Mouse (Mus musculus): ENCODE results near the gene Wrap73.

The Wrap73 gene

GRCm38 (mm10) chr4:154142211-154143040 lies at the start of gene Wrap73:
Wrap73 (plus strand) TSS chr4:154142372.
- DNase-seq (ENCODE audit: low read depth, low spot score), result peak; percentile 84

DNA sequence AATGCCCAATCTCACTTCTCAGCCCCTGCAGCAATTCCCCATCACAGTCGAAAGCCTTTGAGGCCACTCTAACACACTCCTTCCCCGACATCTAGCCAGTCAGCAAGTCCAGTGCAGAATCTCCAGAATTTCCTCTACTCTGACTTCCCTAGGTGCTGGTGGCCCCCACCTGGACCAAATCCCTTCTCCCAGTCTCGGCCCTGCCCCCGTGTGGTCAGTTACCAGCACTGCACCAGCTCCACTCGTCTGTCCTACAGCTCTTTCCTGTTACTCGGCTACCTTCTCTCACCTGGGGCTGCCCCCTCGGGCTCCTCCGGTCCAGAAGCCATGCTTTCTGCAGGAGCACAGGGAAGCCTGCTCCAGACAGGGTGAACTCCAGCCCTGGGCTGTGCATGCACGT lies 49.0 kb upstream of the Wrap73 start:
- no peak for DNase-seq (ENCODE audit: low read depth, low spot score)

DNA sequence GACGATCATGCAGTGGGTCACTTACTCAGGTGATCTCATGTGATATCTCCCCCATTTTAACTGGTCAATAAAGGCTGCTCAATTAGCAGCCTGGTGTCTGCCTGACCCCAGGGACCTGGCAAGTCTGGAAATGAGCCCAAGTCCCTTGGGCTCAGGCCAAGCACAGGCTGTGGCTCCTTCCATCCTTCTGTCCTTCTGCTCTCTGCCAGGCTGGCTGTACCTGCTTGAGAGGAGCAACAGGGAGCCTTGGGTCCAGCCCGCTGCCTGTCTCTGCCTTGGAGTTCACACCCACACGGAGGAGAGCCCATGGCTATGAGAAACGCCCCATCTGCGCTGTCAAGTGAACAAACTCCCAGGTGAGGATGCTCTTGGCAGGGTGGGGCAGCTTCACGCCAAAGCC lies 46.1 kb upstream of the Wrap73 start:
- no peak for DNase-seq (ENCODE audit: low read depth, low spot score)

- peak; percentile 14 for DNase-seq (ENCODE audit: low read depth, low spot score)
Observed at GRCm38 (mm10) chr4:154099361-154099760, 42.8 kb upstream of the Wrap73 start.

- no peak for DNase-seq (ENCODE audit: low read depth, low spot score)
Observed at GRCm38 (mm10) chr4:154103386-154103785, 38.8 kb upstream of the Wrap73 start.

DNA sequence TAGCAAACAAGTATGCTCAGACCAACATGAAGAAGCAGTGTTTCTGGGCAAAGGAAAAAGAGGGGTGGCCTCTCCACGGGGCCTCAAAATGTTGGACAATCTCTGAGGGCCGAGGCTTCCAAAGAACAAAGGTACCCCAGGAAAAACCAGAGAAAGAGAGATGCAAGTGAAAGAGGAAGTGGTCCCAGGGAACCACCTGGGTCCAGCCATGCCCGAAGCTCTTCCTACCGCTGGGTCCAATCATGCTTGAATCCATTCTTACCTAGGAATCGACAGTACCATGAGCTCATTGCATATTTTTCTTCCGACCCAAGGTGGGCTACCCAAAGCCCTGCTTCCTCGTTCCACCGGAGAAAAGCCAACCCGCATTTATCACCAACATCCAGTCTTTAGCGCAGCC lies 38.3 kb upstream of the Wrap73 start:
- no peak for DNase-seq (ENCODE audit: low read depth, low spot score)

GRCm38 (mm10) chr4:154105381-154106001 lies 36.7 kb upstream of the Wrap73 start:
- DNase-seq (ENCODE audit: low read depth, low spot score), result peak; percentile 50

- no peak for DNase-seq (ENCODE audit: low read depth, low spot score)
Observed at GRCm38 (mm10) chr4:154106497-154107061, 35.6 kb upstream of the Wrap73 start.

- no peak for DNase-seq (ENCODE audit: low read depth, low spot score)
Observed at GRCm38 (mm10) chr4:154109216-154109849, 32.8 kb upstream of the Wrap73 start.

- DNase-seq (ENCODE audit: low read depth, low spot score), result no peak
Observed at GRCm38 (mm10) chr4:154109850-154110243, 32.3 kb upstream of the Wrap73 start.

- DNase-seq (ENCODE audit: low read depth, low spot score), result no peak
Observed at GRCm38 (mm10) chr4:154116421-154116820, 25.8 kb upstream of the Wrap73 start.

- DNase-seq (ENCODE audit: low read depth, low spot score), result no peak
Observed at GRCm38 (mm10) chr4:154118782-154119181, 23.4 kb upstream of the Wrap73 start.

- no peak for DNase-seq (ENCODE audit: low read depth, low spot score)
Observed at GRCm38 (mm10) chr4:154119208-154119607, 23.0 kb upstream of the Wrap73 start.

DNA sequence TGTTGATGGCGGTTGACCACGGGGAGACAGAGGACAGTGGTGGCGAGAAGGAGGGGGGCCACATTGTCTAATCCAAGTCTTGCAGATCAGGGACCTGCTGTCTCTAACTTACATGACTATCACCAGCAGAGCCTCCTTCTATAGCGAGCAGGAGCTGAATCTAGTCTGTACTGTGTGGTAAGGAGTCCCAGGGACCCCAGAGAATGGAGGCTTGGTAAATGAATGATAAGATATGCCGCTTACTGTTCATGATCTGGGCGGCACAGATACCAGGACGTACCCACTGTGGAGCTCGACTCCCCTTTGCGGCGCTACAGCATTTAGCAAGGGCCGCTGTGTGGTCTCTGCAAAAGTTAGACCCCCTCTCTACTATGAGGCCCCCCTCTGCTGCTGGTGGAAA lies 20.4 kb upstream of the Wrap73 start:
- DNase-seq (ENCODE audit: low read depth, low spot score), result no peak

DNA sequence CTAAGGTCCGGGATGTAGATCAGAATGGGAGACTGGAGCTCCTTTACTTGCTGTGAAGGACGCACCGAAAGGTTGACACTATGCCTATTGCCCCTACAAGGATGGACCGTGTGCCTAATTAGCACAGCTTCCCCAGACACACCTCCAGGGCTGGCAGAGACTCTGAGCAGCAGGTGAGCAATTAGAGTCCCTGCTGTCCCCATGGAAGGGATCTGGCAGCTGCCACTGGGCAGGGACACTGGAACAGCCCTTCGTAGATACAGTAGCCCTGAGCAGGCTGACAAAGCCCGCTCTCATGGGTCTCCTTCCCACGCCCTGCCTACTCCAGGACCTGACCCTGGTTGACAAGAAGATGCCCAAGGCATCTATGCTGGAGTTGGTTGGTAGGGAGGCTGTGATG lies 19.8 kb upstream of the Wrap73 start:
- no peak for DNase-seq (ENCODE audit: low read depth, low spot score)

DNA sequence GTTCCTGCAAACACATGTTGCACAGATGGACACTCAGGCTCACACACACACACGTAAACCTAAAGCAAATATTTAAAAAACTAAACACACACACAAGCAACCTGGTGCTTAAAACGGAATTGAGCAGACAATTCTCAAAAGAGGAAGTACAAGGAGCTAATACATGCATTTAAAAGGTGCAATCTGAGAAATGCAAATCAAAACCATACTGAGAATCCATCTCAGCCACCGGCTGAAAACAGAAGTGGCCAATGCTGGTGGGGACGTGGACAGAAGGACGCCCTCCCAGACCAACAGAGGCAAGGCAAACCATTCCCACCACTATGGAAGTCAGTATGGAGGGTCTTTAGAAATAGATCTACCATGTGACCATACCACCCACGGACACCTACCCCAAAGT lies 18.6 kb upstream of the Wrap73 start:
- DNase-seq (ENCODE audit: low read depth, low spot score), result no peak

GRCm38 (mm10) chr4:154125202-154125601 lies 17.0 kb upstream of the Wrap73 start:
- DNase-seq (ENCODE audit: low read depth, low spot score), result no peak

GRCm38 (mm10) chr4:154127273-154127672 lies 14.9 kb upstream of the Wrap73 start:
- no peak for DNase-seq (ENCODE audit: low read depth, low spot score)

DNA sequence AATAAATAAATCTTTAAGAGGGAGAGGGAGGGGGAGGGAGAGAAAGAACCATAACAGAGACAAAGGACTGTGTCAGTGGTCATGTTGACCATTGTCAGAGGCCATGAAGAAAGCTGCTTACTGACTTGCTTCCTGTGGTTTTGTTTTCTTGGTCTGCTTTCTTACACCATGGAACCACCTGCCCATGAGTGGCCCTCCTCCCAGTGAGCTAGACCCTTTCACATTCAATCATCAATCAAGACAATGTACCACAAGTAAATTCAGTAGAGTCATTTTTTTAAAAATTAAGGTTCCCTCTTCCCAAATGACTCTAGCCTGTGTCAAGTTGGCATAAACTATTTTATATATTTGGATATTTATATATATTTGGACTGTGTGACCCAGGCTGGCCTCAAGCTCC lies 12.2 kb upstream of the Wrap73 start:
- no peak for DNase-seq (ENCODE audit: low read depth, low spot score)

DNA sequence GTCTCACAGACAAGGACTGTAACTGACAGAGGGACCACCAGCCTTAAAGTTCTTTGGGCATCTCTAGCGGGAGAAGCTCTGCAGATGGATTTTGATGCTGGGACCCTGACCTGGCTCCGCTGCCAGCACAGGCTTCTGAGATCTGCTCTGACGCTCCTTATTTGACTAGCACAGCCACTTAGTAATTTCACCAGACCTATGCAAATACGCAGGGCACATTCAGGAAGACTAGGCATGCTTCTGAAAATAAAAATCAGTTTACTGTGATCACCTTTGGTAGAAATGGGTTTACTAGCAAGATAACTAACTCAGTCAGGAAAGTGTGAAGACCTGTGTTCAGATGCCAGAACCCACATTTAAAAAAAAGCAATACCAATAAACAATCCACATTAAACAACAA lies 10.3 kb upstream of the Wrap73 start:
- no peak for DNase-seq (ENCODE audit: low read depth, low spot score)

DNA sequence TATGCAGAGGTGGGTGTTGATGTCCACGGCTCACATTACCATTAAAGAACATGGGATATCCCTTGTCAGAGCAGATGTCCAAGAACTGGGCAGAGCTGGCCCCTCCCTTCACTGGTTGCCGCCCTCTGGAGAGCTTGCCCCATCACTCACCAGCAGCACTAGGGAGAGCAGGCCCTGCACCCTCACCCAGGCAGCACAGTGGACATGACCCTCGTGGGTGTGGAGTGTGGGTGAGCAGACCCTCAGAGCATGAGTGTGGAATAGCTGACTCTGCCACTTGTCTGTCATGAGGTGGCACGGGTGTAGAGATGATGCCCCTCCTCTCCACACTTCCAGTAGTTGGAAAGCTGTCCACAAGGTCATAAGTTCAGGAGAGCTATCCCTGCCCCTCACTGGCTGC lies 7.4 kb upstream of the Wrap73 start:
- DNase-seq (ENCODE audit: low read depth, low spot score), result no peak

- DNase-seq (ENCODE audit: low read depth, low spot score), result no peak
Observed at GRCm38 (mm10) chr4:154137139-154137538, 5.0 kb upstream of the Wrap73 start.

Data from retina, postnatal 7 days (tissue).